Mouse (Mus musculus) intestine, embryonic 14.5 days (tissue): ENCODE results near the gene Hoxa2. TPM values are rescaled to one million over a fixed set of nuclear protein-coding genes. Genes with fewer than 3 reads are reported as not detected.

Experiments used
- ATAC-seq: fragments of 200-750 bp; cut with Nextera tagmentation; replicated peaks from 2 replicates; pipeline ENCODE4 v1.8.0; 2017; ENCODE audit warnings: low read depth, moderate number of reproducible peaks, moderate TSS enrichment, moderate library complexity; ENCODE audit not compliant: low FRiP score, low TSS enrichment
- DNase-seq: peaks from one replicate; pipeline ENCODE4 v3.0.0-alpha.2; 2018; ENCODE audit warnings: low spot score
- H3K27ac ChIP-seq: fragments of 300-500 bp; sonication (generic); 2 replicates; pipeline ENCODE4 v1.5.1; 2014; ENCODE audit warnings: low read depth, mild to moderate bottlenecking, control low read depth
- H3K27me3 ChIP-seq: fragments of 300-500 bp; sonication (generic); replicated peaks from 2 replicates; pipeline ENCODE4 v1.6.1; 2014; ENCODE audit warnings: low read length, control low read depth; ENCODE audit not compliant: control insufficient read depth, insufficient read depth
- H3K36me3 ChIP-seq: fragments of 300-500 bp; sonication (generic); 2 replicates; pipeline ENCODE4 v1.6.1; 2014; ENCODE audit warnings: low read length, control low read depth; ENCODE audit not compliant: control insufficient read depth, insufficient read depth
- H3K4me1 ChIP-seq: fragments of 300-500 bp; sonication (generic); replicated peaks from 2 replicates; pipeline ENCODE4 v1.6.1; 2014; ENCODE audit warnings: low read length, control low read depth, mixed read lengths; ENCODE audit not compliant: control insufficient read depth, insufficient read depth
- H3K4me2 ChIP-seq: fragments of 300-500 bp; sonication (generic); 2 replicates; pipeline ENCODE4 v1.6.1; 2014; ENCODE audit warnings: low read length
- H3K4me3 ChIP-seq: fragments of 300-500 bp; sonication (generic); 2 replicates; pipeline ENCODE4 v1.5.1; 2014; ENCODE audit warnings: low read depth, low read length, control low read depth, mixed read lengths
- H3K9ac ChIP-seq: fragments of 300-500 bp; sonication (generic); 2 replicates; pipeline ENCODE4 v1.6.1; 2014; ENCODE audit warnings: mild to moderate bottlenecking, low read length
- H3K9me3 ChIP-seq: fragments of 300-500 bp; sonication (generic); 2 replicates; pipeline ENCODE4 v1.6.1; 2016; ENCODE audit warnings: low read length, control low read depth; ENCODE audit not compliant: control insufficient read depth
- WGBS: fragments of 180-500 bp; shearing (Covaris S2); extraction: QIAGEN DNeasy Blood & Tissue Kit; methylation state at CpG from one replicate; pipeline ENCODE4 v1.1.7; 2014; 5-methylcytosine and 5-hydroxymethylcytosine counted together
- polyA plus RNA-seq: library from polyadenylated mRNA; unstranded; fragments of >200 nt; fragmentation: Nextera tagmentation; extraction: Ambion mirVana; gene quantifications from 2 replicates; pipeline ENCODE4 v1.2.1, GENCODE M21; 2014

Gene Hoxa2
- polyA plus RNA-seq, 1 experiment from 2014 or later = 10.8 TPM

- Histone ChIP-seq H3K27ac (peak overlapping the region; percentile 88), H3K4me1 (peaks cover 38% of the 10 kb centered on the region), H3K27me3 (0 out of 2 replicates have a peak, but pooled peaks cover 6% of the 10 kb centered on the region), H3K36me3 (no peaks in the 10 kb centered on the region), H3K4me3 (peak overlapping the region; percentile 61), H3K4me2 (peak overlapping the region; percentile 70), H3K9me3 (no peaks in the 10 kb centered on the region), H3K9ac (peak overlapping the region; percentile 85)
- no peak for ATAC-seq
- WGBS = 11% methylated on average over 7 of the region's 7 CpGs
- DNase-seq = no peak
Observed at GRCm38 (mm10) chr6:52171938-52172337, 7.3 kb upstream of the Hoxa2 start.

GRCm38 (mm10) chr6:52171331-52171730, 6.7 kb upstream of the Hoxa2 start:
- Histone ChIP-seq H3K27ac (peak overlapping the region; percentile 88), H3K4me2 (peak overlapping the region; percentile 70), H3K9me3 (no peaks in the 10 kb centered on the region), H3K9ac (peak overlapping the region; percentile 87; the same call in 1 of the 2 replicates), H3K27me3 (0 out of 2 replicates have a peak, but pooled peaks cover 8% of the 10 kb centered on the region), H3K4me1 (peaks cover 38% of the 10 kb centered on the region), H3K36me3 (no peaks in the 10 kb centered on the region), H3K4me3 (no peak overlapping the region)
- DNase-seq (peak; percentile 76), ATAC-seq (no peak)
- WGBS = 27% methylated on average over 4 of the region's 4 CpGs

GRCm38 (mm10) chr6:52170898-52171223, 6.2 kb upstream of the Hoxa2 start:
- Histone ChIP-seq H3K4me2 (peak overlapping the region; percentile 70), H3K27me3 (0 out of 2 replicates have a peak, but pooled peaks cover 8% of the 10 kb centered on the region), H3K9me3 (no peaks in the 10 kb centered on the region), H3K27ac (peak overlapping the region; percentile 88), H3K36me3 (no peaks in the 10 kb centered on the region), H3K4me3 (peak overlapping the region; percentile 59), H3K4me1 (peaks cover 38% of the 10 kb centered on the region), H3K9ac (peak overlapping the region; percentile 87)
- ATAC-seq = no peak
- no peak for DNase-seq
- 43% methylated on average over 5 of the region's 5 CpGs for WGBS

- 28% methylated on average over 40 of the region's 40 CpGs for WGBS
- Histone ChIP-seq H3K4me1 (peaks cover 42% of the 10 kb centered on the region), H3K4me3 (peak overlapping the region; percentile 59), H3K9ac (peak overlapping the region; percentile 87), H3K27me3 (0 out of 2 replicates have a peak, but pooled peaks cover 8% of the 10 kb centered on the region), H3K36me3 (no peaks in the 10 kb centered on the region), H3K27ac (peak overlapping the region; percentile 88), H3K4me2 (peak overlapping the region; percentile 70), H3K9me3 (no peaks in the 10 kb centered on the region)
- ATAC-seq (no peak), DNase-seq (peak; percentile 75)
Observed at GRCm38 (mm10) chr6:52170166-52170897, 5.7 kb upstream of the Hoxa2 start.

GRCm38 (mm10) chr6:52169499-52170165, 5.0 kb upstream of the Hoxa2 start:
- Histone ChIP-seq H3K36me3 (no peaks in the 10 kb centered on the region), H3K9me3 (no peaks in the 10 kb centered on the region), H3K9ac (peak overlapping the region; percentile 87), H3K4me1 (peaks cover 47% of the 10 kb centered on the region), H3K27ac (peak overlapping the region; percentile 88), H3K27me3 (0 out of 2 replicates have a peak, but pooled peaks cover 8% of the 10 kb centered on the region), H3K4me2 (peak overlapping the region; percentile 70), H3K4me3 (peak overlapping the region; percentile 59; the same call in 1 of the 2 replicates)
- no peak for ATAC-seq
- peak; percentile 67 for DNase-seq
- 33% methylated on average over 16 of the region's 16 CpGs for WGBS

GRCm38 (mm10) chr6:52168191-52169055, 3.8 kb upstream of the Hoxa2 start:
- H3K4me3 ChIP-seq = peak overlapping the region; percentile 59
- peak overlapping the region; percentile 87 for H3K9ac ChIP-seq
- H3K4me1 ChIP-seq = peaks cover 45% of the 10 kb centered on the region
- peak; percentile 74 for DNase-seq
- H3K4me2 ChIP-seq = peak overlapping the region; percentile 70
- no peak for ATAC-seq
- H3K27ac ChIP-seq = peak overlapping the region; percentile 95
- no peaks in the 10 kb centered on the region for H3K36me3 ChIP-seq
- H3K9me3 ChIP-seq = no peaks in the 10 kb centered on the region
- 0 out of 2 replicates have a peak, but pooled peaks cover 8% of the 10 kb centered on the region for H3K27me3 ChIP-seq
- 21% methylated on average over 42 of the region's 42 CpGs for WGBS

GRCm38 (mm10) chr6:52167736-52168161, 3.1 kb upstream of the Hoxa2 start:
- Histone ChIP-seq H3K27me3 (0 out of 2 replicates have a peak, but pooled peaks cover 8% of the 10 kb centered on the region), H3K9me3 (no peaks in the 10 kb centered on the region), H3K4me3 (peak overlapping the region; percentile 59), H3K4me2 (peak overlapping the region; percentile 70), H3K27ac (peak overlapping the region; percentile 95), H3K9ac (peak overlapping the region; percentile 87), H3K36me3 (peaks cover 3% of the 10 kb centered on the region; the same call in 1 of the 2 replicates), H3K4me1 (peaks cover 48% of the 10 kb centered on the region)
- peak; percentile 72 for DNase-seq
- 34% methylated on average over 14 of the region's 14 CpGs for WGBS
- ATAC-seq = no peak

GRCm38 (mm10) chr6:52167176-52167575, 2.5 kb upstream of the Hoxa2 start:
- Histone ChIP-seq H3K4me1 (peaks cover 48% of the 10 kb centered on the region), H3K27me3 (0 out of 2 replicates have a peak, but pooled peaks cover 8% of the 10 kb centered on the region), H3K9ac (peak overlapping the region; percentile 87), H3K27ac (peak overlapping the region; percentile 95), H3K4me3 (peak overlapping the region; percentile 59; the same call in 1 of the 2 replicates), H3K9me3 (no peaks in the 10 kb centered on the region), H3K36me3 (peaks cover 4% of the 10 kb centered on the region; the same call in 1 of the 2 replicates), H3K4me2 (peak overlapping the region; percentile 70)
- ATAC-seq = no peak
- 51% methylated on average over 1 of the region's 1 CpGs for WGBS
- no peak for DNase-seq
